21 mouse cellular contexts compared by ENCODE assay signal in genomic region chr19:60325112-60325511, GRCm38 (mm10).
A peak's percentile ranks its signal among the peaks of the same experiment; 100 is the strongest.
DNase-seq lines count a peak whose midpoint lies in the region; ATAC-seq and TF ChIP-seq lines count a peak whose summit lies in the region.
"Had no signal": no experiment of that assay in that cellular context is flagged by ENCODE, and none has a peak within 500 bp of the region (broad histone marks: within the 10 kb centered on the region; RNA-seq: fewer than 3 reads in every experiment).

No protein-coding gene starts in this region.

- no peaks in the 10 kb centered on the region for H3K4me1 ChIP-seq in midbrain, embryonic 14.5 days (ENCODE audit: control insufficient read depth, insufficient read depth, low read length)
- H3K4me1 ChIP-seq in midbrain, embryonic 11.5 days (ENCODE audit: control insufficient read depth, insufficient read depth, low read length) = no peaks in the 10 kb centered on the region
- H3K4me1 ChIP-seq in limb, embryonic 14.5 days (ENCODE audit: control insufficient read depth, insufficient read depth, low read length) = 0 out of 2 replicates have a peak, but pooled peaks cover 2% of the 10 kb centered on the region
- H3K4me1 ChIP-seq in heart, embryonic 11.5 days (ENCODE audit: control insufficient read depth, insufficient read depth, low read length) = no peaks in the 10 kb centered on the region

- WGBS in midbrain, embryonic 14.5 days = 45% methylated on average over 5 of the region's 5 CpGs
- 67% methylated on average over 5 of the region's 5 CpGs for WGBS in midbrain, embryonic 11.5 days
- WGBS in limb, embryonic 14.5 days = 20% methylated on average over 5 of the region's 5 CpGs
- 42% methylated on average over 5 of the region's 5 CpGs for WGBS in heart, embryonic 11.5 days (ENCODE audit: insufficient replicate concordance)

- 0 out of 2 replicates have a peak, but pooled peaks have one; percentile 41 for ATAC-seq in frontal cortex, adult (ENCODE audit: low TSS enrichment)
- ATAC-seq in midbrain, embryonic 14.5 days (ENCODE audit: low FRiP score, low TSS enrichment) = no peak
- no peak for ATAC-seq in midbrain, embryonic 11.5 days (ENCODE audit: low FRiP score)
- no peak for ATAC-seq in limb, embryonic 14.5 days (ENCODE audit: low FRiP score, low read depth)
- no peak for ATAC-seq in heart, embryonic 11.5 days (replicated peaks; ENCODE audit: insufficient number of reproducible peaks, low FRiP score, low TSS enrichment)
- ATAC-seq: activated CD4-positive, CD25-positive, alpha-beta regulatory T cell, adult 4 months; intestine, postnatal 0 days had no signal

- TF ChIP-seq POLR2A in limb, embryonic 14.5 days (IDR thresholded peaks at IDR 0.05; ENCODE audit: borderline replicate concordance, extremely low read depth, insufficient read depth, insufficient read length) = no peak

- H3K4me3 ChIP-seq in midbrain, embryonic 14.5 days (replicated peaks; ENCODE audit: low read depth, low read length) = no peak overlapping the region
- H3K4me3 ChIP-seq in midbrain, embryonic 11.5 days (ENCODE audit: low read depth, low read length) = no peak overlapping the region
- H3K4me3 ChIP-seq in limb, embryonic 14.5 days (replicated peaks; ENCODE audit: low read length) = no peak overlapping the region
- H3K4me3 ChIP-seq in heart, embryonic 11.5 days (ENCODE audit: low read depth, low read length) = no peak overlapping the region
- H3K4me3 ChIP-seq: heart, adult 2 months had no signal

- no peak overlapping the region for H3K9ac ChIP-seq in midbrain, embryonic 14.5 days (replicated peaks; ENCODE audit: low read length)
- H3K9ac ChIP-seq in midbrain, embryonic 11.5 days (ENCODE audit: low read length) = no peak overlapping the region
- H3K9ac ChIP-seq in limb, embryonic 14.5 days (ENCODE audit: low read depth, low read length, severe bottlenecking) = no peak overlapping the region
- H3K9ac ChIP-seq in heart, embryonic 11.5 days (ENCODE audit: low read depth, low read length) = no peak overlapping the region

- no peaks in the 10 kb centered on the region for H3K27me3 ChIP-seq in midbrain, embryonic 14.5 days (ENCODE audit: control insufficient read depth, insufficient read depth, low read length)
- no peaks in the 10 kb centered on the region for H3K27me3 ChIP-seq in midbrain, embryonic 11.5 days (ENCODE audit: control insufficient read depth, insufficient read depth, low read length)
- H3K27me3 ChIP-seq in limb, embryonic 14.5 days (ENCODE audit: control insufficient read depth, insufficient read depth, low read length) = no peaks in the 10 kb centered on the region
- H3K27me3 ChIP-seq in heart, embryonic 11.5 days (ENCODE audit: control insufficient read depth, insufficient read depth, low read length) = no peaks in the 10 kb centered on the region

- H3K9me3 ChIP-seq in midbrain, embryonic 14.5 days (ENCODE audit: control insufficient read depth, low read length) = no peaks in the 10 kb centered on the region
- no peaks in the 10 kb centered on the region for H3K9me3 ChIP-seq in midbrain, embryonic 11.5 days (ENCODE audit: control insufficient read depth, low read length)
- H3K9me3 ChIP-seq in limb, embryonic 14.5 days (ENCODE audit: control insufficient read depth, low read length) = no peaks in the 10 kb centered on the region
- no peaks in the 10 kb centered on the region for H3K9me3 ChIP-seq in heart, embryonic 11.5 days (replicated peaks; ENCODE audit: control insufficient read depth, low read length)
- H3K9me3 ChIP-seq: G1E had no signal

- no peak overlapping the region for H3K4me2 ChIP-seq in midbrain, embryonic 14.5 days (ENCODE audit: low read length)
- H3K4me2 ChIP-seq in midbrain, embryonic 11.5 days = no peak overlapping the region
- H3K4me2 ChIP-seq in limb, embryonic 14.5 days (replicated peaks; ENCODE audit: low read depth, low read length, severe bottlenecking) = no peak overlapping the region
- no peak overlapping the region for H3K4me2 ChIP-seq in heart, embryonic 11.5 days
- H3K4me2 ChIP-seq: liver, embryonic 11.5 days had no signal

- H3K27ac ChIP-seq in midbrain, embryonic 14.5 days (replicated peaks; ENCODE audit: low read depth, low read length) = no peak overlapping the region
- H3K27ac ChIP-seq in midbrain, embryonic 11.5 days (ENCODE audit: low read depth, low read length) = no peak overlapping the region
- no peak overlapping the region for H3K27ac ChIP-seq in limb, embryonic 14.5 days (replicated peaks; ENCODE audit: low read depth, low read length)
- no peak overlapping the region for H3K27ac ChIP-seq in heart, embryonic 11.5 days (ENCODE audit: low read depth, low read length)
- H3K27ac ChIP-seq: heart, adult 2 months had no signal

- no peaks in the 10 kb centered on the region for H3K36me3 ChIP-seq in midbrain, embryonic 14.5 days (ENCODE audit: control insufficient read depth, insufficient read depth, low read length)
- no peaks in the 10 kb centered on the region for H3K36me3 ChIP-seq in midbrain, embryonic 11.5 days (ENCODE audit: control insufficient read depth, insufficient read depth, low read length)
- H3K36me3 ChIP-seq in limb, embryonic 14.5 days (ENCODE audit: control insufficient read depth, insufficient read depth, low read length) = no peaks in the 10 kb centered on the region
- H3K36me3 ChIP-seq in heart, embryonic 11.5 days (ENCODE audit: control insufficient read depth, insufficient read depth, low read length) = no peaks in the 10 kb centered on the region
- H3K36me3 ChIP-seq: G1E had no signal

- DNase-seq in frontal cortex, postnatal 25 days (ENCODE audit: low spot score in 2 of 2) = no peak
- peak; percentile 8 for DNase-seq in layer of hippocampus, adult 9-11 months
- no peak for DNase-seq in layer of hippocampus, postnatal 36 days
- DNase-seq in midbrain, embryonic 14.5 days = peak; percentile 36
- no peak for DNase-seq in midbrain, embryonic 11.5 days (ENCODE audit: low spot score, missing footprints)
- DNase-seq in limb, embryonic 14.5 days (ENCODE audit: low spot score) = peak; percentile 11
- DNase-seq: adrenal gland, postnatal 10 days; cerebellum, adult 11-12 months; cerebellum, postnatal 14 days; embryo, embryonic 11 days; gastrocnemius, postnatal 25 days; heart, adult 2 months; lung, adult 18-20 months; lung, postnatal 36 days; thymus, postnatal 14 days had no signal

Comparison
In these comparisons a context has a peak if more than half of its experiments do, and no peak if none do; other contexts are left out.
1. DNase-seq: peak in layer of hippocampus, adult 9-11 months (single experiment), midbrain, embryonic 14.5 days (single experiment) and limb, embryonic 14.5 days (single experiment); none in frontal cortex, postnatal 25 days (0 of 2), layer of hippocampus, postnatal 36 days (0 of 2) and midbrain, embryonic 11.5 days (single experiment).